Mouse (Mus musculus): ENCODE results near the gene Cmya5. TPM values are rescaled to one million over a fixed set of nuclear protein-coding genes. Genes with fewer than 3 reads are reported as not detected.
A peak's percentile ranks its signal among the peaks of the same experiment; 100 is the strongest.
"Not testable (repeated sequence)": the region's sequence is repeated elsewhere in the genome, so short reads cannot be mapped to it uniquely, and the experiment has no call there.

The Cmya5 gene
- total RNA-seq (2021), result 100 to 1,000 TPM; 286 to 303 TPM

DNA sequence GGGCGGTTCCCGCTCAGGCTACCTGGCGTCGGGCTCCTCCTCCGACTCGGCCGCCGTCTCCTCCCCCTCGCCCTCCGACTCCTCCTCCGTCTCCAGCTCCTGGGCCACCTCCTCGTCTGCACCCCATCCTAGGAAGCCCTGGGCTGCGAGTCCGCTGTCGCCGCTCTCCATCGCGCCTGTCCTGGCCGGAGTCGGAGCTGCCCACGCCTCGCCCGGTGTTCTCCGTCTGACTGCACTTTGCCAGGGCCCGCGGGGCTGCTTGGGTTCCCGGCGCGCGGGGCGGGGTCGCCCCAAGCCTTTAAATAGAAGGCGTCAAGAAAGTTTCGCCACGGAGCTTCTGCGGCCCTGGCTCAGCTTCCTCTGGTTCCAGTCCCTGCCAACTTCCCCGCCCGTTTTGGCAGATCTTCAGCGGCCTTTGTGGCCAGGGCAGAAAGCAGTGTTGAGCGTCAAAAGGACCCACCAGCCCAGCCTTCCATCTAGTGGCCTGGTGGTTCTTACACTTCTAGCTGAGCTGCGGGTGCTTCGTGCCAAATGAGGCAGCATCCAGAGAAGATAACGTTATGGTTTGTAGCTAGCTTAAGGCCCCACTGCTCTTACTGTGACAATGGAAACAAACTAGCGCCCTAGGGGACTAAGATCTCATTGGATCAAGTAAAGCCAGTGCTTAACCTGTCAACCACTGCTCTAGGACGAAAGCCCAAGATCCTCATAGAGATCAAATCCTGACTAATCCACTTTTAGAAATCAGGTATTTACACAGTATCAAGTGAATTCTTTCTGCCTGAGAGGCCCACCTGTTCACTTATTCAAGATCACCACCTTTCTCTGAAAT lies at the start of gene Cmya5:
TSS of gene Cmya5 (minus strand) at position 389 of the 832 bp plus-strand sequence.
- intact Hi-C loops (cut with DNase I), result loop anchor here (5.0 kb wide), 4 partner anchors 98 to 468 kb away; no protein-coding TSS in a partner anchor
- peak; percentile 82 for DNase-seq (ENCODE audit: low spot score)

DNA sequence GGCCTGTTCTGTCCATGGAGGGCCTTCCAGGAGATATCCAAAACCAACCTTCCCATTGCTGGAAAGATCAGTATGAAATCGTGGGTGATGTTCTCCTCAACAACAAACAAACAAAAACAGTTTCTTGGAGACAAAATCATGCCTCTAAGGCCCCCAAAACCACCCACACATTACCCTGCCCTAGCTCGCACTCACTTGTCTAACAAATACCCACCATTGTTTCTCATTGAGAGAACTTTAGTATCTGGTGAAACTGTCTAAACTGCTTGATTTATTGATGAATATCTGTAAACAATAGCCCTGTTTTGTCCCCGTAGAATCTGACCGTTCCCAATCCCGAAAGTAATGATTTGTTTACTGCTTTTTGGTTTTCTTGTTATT lies 48.1 kb upstream of the Cmya5 start:
- intact Hi-C loops (cut with DNase I), result loop anchor here (5.0 kb wide), 1 partner anchor 110 kb away; no protein-coding TSS in a partner anchor
- no peak for DNase-seq (ENCODE audit: low spot score)

GRCm38 (mm10) chr13:93191831-93192645 lies 47.5 kb upstream of the Cmya5 start, which contains the start of gene Tent2:
Tent2 (minus strand) TSS chr13:93192385.
- peak; percentile 92 for DNase-seq (ENCODE audit: low spot score)
- intact Hi-C loops (cut with DNase I), result loop anchor here (5.0 kb wide), 1 partner anchor 110 kb away; no protein-coding TSS in a partner anchor

DNA sequence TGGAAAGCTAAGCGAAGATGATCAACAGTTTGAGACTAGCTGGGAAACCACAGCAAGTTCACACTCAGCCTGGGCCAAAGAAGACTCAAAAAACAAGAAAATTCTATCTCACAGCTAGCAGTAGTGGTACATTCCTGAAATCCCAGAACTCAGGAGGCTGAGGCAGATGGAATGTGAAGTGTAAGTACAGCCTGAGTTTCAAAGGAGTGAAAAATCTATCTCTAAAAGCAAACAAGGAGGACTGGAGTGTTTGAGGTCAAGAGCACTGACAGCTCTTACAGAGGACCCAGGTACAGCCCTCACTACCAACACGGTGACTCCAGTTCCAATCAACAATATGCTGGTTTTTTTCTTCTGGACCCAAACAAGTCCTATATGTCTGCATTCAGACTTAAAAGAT lies 44.9 kb upstream of the Cmya5 start:
- no peak for DNase-seq (ENCODE audit: low spot score)
- intact Hi-C loops (cut with DNase I), result no loop called here

GRCm38 (mm10) chr13:93188738-93189137 lies 44.2 kb upstream of the Cmya5 start:
- DNase-seq (ENCODE audit: low spot score), result no peak
- intact Hi-C loops (cut with DNase I), result no loop called here

- intact Hi-C loops (cut with DNase I); DNase-seq (ENCODE audit: low spot score): not testable (repeated sequence)
Observed at GRCm38 (mm10) chr13:93187792-93188191, 43.3 kb upstream of the Cmya5 start.

DNA sequence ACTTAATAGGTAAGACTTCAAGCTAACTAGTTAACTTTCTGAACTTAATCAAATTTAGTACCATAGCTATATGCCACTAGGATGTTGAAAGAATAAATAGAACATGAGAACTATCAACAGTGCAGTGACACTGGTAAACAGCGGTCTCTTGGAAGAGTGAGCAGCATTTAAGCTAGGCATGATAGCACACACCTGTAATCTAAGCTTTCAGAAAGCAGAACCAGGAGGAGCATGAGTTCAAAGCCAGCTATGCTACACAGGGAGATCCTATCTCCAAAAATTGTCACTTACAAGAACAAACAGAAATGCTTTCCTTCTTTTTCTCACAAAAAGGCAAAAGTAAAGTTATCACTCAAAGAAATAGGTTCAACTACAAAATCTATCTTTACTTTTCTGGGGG lies 35.8 kb upstream of the Cmya5 start:
- intact Hi-C loops (cut with DNase I), result no loop called here
- DNase-seq (ENCODE audit: low spot score), result no peak

GRCm38 (mm10) chr13:93179522-93179921 lies 35.0 kb upstream of the Cmya5 start:
- intact Hi-C loops (cut with DNase I), result no loop called here
- DNase-seq (ENCODE audit: low spot score), result no peak

DNA sequence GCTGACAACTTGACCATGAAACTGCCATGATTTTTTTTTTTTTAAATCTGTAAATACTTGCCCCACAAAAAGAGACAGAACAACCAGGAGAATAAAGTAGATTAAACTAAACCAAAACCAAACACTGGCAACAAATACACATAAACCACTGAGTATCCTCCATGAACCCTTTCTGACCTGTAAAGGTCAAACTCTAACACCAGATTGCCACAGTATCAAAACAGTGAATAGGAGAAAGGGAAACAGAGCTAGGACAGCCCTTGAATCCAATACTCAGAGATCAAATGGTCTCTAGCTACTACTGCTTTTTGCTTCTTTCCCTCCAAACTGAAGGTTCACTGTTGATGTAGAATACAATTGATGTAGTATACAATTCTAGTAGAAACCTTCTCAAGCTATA lies 33.0 kb upstream of the Cmya5 start:
- intact Hi-C loops (cut with DNase I), result no loop called here

DNA sequence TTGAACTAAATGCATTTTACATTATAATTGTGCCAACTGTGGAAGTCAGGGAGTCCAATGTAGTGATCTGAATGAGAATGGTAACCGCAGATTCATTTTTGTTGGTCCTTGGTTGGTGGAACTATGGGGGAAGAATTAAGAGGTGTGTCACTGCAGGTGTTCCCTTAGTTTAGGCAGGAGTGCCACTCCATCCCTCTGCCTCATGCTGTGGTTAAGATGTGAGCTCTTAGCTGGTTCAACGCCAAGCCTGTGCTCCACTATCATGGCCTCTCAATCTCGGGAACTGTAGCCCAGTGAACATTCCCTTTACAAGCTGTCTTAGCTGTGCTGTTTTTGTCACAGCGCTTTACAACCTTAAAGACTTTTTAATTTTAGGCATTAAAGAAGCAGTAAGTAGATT lies 18.8 kb upstream of the Cmya5 start:
- DNase-seq (ENCODE audit: low spot score), result no peak
- intact Hi-C loops (cut with DNase I), result no loop called here

More for the DNA sequence above, 33.0 kb upstream of the Cmya5 start:
- DNase-seq (ENCODE audit: low spot score), result no peak

- intact Hi-C loops (cut with DNase I), result no loop called here
- no peak for DNase-seq (ENCODE audit: low spot score)
Observed at GRCm38 (mm10) chr13:93162456-93162855, 17.9 kb upstream of the Cmya5 start.

DNA sequence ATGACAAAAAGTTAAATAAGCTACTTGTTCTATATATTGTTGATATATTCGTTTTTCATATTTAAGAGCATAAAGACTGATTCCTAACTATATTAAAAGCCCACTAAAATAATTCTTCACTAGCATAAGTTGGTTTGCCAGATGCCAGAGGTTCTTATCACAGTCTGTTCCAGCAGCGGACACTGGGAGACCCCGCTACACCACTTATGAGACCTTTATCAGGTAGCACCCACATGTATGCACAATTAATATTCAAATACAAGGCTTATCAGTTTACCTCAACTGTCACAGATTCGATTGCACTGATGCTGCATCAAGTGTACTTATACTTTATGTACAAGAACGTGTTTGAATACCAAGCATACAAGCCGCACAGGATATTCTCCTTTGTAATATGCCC lies 13.7 kb upstream of the Cmya5 start:
- intact Hi-C loops (cut with DNase I), result no loop called here

GRCm38 (mm10) chr13:93153280-93153679 lies 8.8 kb upstream of the Cmya5 start:
- intact Hi-C loops (cut with DNase I), result no loop called here
- DNase-seq (ENCODE audit: low spot score), result no peak

More for the DNA sequence above, 13.7 kb upstream of the Cmya5 start:
- DNase-seq (ENCODE audit: low spot score), result no peak

- DNase-seq (ENCODE audit: low spot score), result no peak
- intact Hi-C loops (cut with DNase I), result loop anchor here (5.0 kb wide), 4 partner anchors 98 to 468 kb away; no protein-coding TSS in a partner anchor
Observed at GRCm38 (mm10) chr13:93143819-93144283, 673 bp downstream of the Cmya5 start.

DNA sequence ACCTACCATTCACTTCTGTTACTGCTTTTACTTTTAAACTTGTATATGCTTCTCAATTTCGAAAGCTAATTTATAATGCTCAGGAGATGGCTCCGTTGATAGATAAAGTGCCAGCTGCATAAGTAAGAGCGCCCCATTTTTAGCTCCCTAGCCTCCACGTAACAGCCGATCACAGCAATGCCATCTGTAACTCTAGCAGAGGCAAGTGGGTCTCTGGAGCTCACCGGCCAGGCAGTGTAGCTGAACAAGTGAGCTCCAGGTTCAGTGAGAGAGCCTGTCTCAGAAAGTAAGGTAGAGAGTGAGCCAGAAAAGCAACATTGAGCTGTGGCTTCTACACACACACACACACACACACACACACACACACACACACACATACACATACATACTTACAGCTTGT lies 3.3 kb downstream of the Cmya5 start:
- intact Hi-C loops (cut with DNase I), result loop anchor here (5.0 kb wide), 4 partner anchors 101 to 471 kb away; no protein-coding TSS in a partner anchor

GRCm38 (mm10) chr13:93138059-93138458 lies 6.5 kb downstream of the Cmya5 start:
- peak; percentile 10 for DNase-seq (ENCODE audit: low spot score)
- intact Hi-C loops (cut with DNase I), result no loop called here

More for the DNA sequence above, 3.3 kb downstream of the Cmya5 start:
- no peak for DNase-seq (ENCODE audit: low spot score)

GRCm38 (mm10) chr13:93137098-93137497 lies 7.4 kb downstream of the Cmya5 start:
- intact Hi-C loops (cut with DNase I), result no loop called here
- DNase-seq (ENCODE audit: low spot score), result no peak

- intact Hi-C loops (cut with DNase I), result no loop called here
- no peak for DNase-seq (ENCODE audit: low spot score)
Observed at GRCm38 (mm10) chr13:93136251-93136650, 8.3 kb downstream of the Cmya5 start.

DNA sequence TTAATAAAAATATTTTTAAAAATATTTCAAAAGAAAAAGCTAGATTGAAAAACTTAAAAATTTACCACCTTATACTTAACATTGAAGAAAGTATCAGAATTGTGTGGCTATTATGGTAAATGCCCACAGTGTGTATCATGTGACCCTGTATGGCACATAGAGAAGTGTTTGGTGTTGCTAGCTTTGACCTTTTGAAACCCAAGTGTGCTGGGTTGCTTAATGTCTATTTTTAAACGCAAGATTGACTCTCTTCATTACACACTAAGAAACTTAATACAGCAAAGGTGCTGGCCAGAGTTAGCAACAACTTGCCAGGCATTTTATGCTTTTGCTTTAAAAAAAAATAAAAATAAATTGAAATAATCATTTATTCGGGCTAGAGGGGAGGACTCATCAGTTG lies 9.0 kb downstream of the Cmya5 start:
- intact Hi-C loops (cut with DNase I), result no loop called here

DNA sequence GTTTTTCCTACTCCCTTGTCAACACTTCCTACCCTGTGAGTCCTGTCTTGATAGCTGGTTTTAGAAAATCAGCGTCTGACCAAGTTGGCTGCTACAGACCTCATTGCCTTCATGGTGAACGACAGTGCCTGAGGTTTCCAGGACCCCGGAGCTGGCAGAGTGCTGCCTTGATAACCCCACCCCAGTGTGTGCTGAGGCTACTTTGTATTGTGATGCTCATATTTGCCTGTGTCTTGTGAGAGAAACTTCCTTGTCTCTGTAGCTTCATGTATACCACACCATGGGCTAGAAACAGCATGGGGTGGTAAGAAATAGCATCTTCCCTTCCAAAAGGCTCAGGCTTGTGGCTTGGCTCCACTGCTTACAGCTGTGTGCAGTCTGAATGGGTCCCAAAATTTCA lies 13.8 kb downstream of the Cmya5 start:
- no peak for DNase-seq (ENCODE audit: low spot score)
- intact Hi-C loops (cut with DNase I), result no loop called here

More for the DNA sequence above, 9.0 kb downstream of the Cmya5 start:
- no peak for DNase-seq (ENCODE audit: low spot score)
